Mouse (Mus musculus) liver, embryonic 14.5 days (tissue): Measurements from ENCODE around the gene St3gal6. TPM values are rescaled to one million over a fixed set of nuclear protein-coding genes. Genes with fewer than 3 reads are reported as not detected.
A peak's percentile ranks its signal among the peaks of the same experiment; 100 is the strongest.

Source experiments
- ATAC-seq: fragments of 200-750 bp; cut with Nextera tagmentation; 2 replicates; pipeline ENCODE4 v1.8.0; 2017; ENCODE audit warnings: moderate number of reproducible peaks, mild to moderate bottlenecking, moderate library complexity; ENCODE audit not compliant: insufficient read depth
- DNase-seq, 3 experiments: peaks; one replicate each; pipeline ENCODE4 v3.0.0-alpha.2; 2012 to 2013; ENCODE audit warnings: low read depth in 3 of 3, low spot score in 3 of 3
- H3K27ac ChIP-seq: fragments of 300-500 bp; sonication (generic); 2 replicates; pipeline ENCODE4 v1.5.1; 2014; ENCODE audit warnings: moderate library complexity, mild to moderate bottlenecking, control low read depth, inconsistent platforms
- H3K27me3 ChIP-seq: fragments of 300-500 bp; sonication (generic); 2 replicates; pipeline ENCODE4 v1.6.1; 2014; ENCODE audit warnings: mild to moderate bottlenecking, low read length, moderate library complexity; ENCODE audit not compliant: control insufficient read depth, insufficient read depth
- H3K36me3 ChIP-seq: fragments of 300-500 bp; sonication (generic); replicated peaks from 2 replicates; pipeline ENCODE4 v1.6.1; 2014; ENCODE audit warnings: low read depth; ENCODE audit not compliant: control insufficient read depth, insufficient read depth
- H3K4me1 ChIP-seq, 2 experiments: fragments of 200-500 bp in 1 of 2; fragments of 300-500 bp in 1 of 2; sonication (generic) in 1 of 2; replicated peaks; 2 replicates each; pipeline ENCODE4 v1.6.1; 2012 to 2014; ENCODE audit warnings: antibody characterized with exemption in 1 of 2, inconsistent platforms in 1 of 2, low read length in 1 of 2; ENCODE audit not compliant: control insufficient read depth in 2 of 2, insufficient read depth in 2 of 2
- H3K4me2 ChIP-seq: fragments of 300-500 bp; sonication (generic); 2 replicates; pipeline ENCODE4 v1.6.1; 2014; ENCODE audit warnings: low read depth, mild to moderate bottlenecking, control low read depth, moderate library complexity
- H3K4me3 ChIP-seq, 2 experiments: fragments of 200-500 bp in 1 of 2; fragments of 300-500 bp in 1 of 2; sonication (generic) in 1 of 2; 2 replicates each; pipeline ENCODE4 v1.5.1; 2012 to 2014; ENCODE audit warnings: low read depth in 2 of 2, low read length in 2 of 2, mild to moderate bottlenecking in 2 of 2, control low read depth in 1 of 2, inconsistent platforms in 1 of 2, moderate library complexity in 1 of 2; ENCODE audit not compliant: insufficient read depth in 1 of 2
- H3K9ac ChIP-seq: fragments of 300-500 bp; sonication (generic); replicated peaks from 2 replicates; pipeline ENCODE4 v1.6.1; 2014; ENCODE audit warnings: mild to moderate bottlenecking, control low read depth, moderate library complexity
- H3K9me3 ChIP-seq: fragments of 300-500 bp; sonication (generic); 2 replicates; pipeline ENCODE4 v1.6.1; 2016; ENCODE audit warnings: low read length, mixed read lengths; ENCODE audit not compliant: control insufficient read depth
- CTCF ChIP-seq: IDR thresholded peaks from 2 replicates; pipeline ENCODE4 v1.5.1; 2016; ENCODE audit warnings: antibody characterized with exemption, low read depth, control low read depth
- EP300 ChIP-seq: IDR thresholded peaks from 2 replicates; pipeline ENCODE4 v1.6.1; 2016; ENCODE audit warnings: antibody characterized with exemption, low read depth
- WGBS: fragments of 180-500 bp; shearing (Covaris S2); extraction: QIAGEN DNeasy Blood & Tissue Kit; methylation state at CpG from one replicate; pipeline ENCODE4 v1.1.7; 2014; ENCODE audit not compliant: insufficient replicate concordance; 5-methylcytosine and 5-hydroxymethylcytosine counted together
- polyA plus RNA-seq, 2 experiments: library from polyadenylated mRNA; depleted of rRNA in 1 of 2; stranded (reverse) in 1 of 2; unstranded in 1 of 2; fragments of >200 nt; fragmentation: Nextera tagmentation in 1 of 2; extraction: Ambion mirVana in 1 of 2; gene quantifications; 2 replicates each; pipeline versions ENCODE4 v1.2.1 to v1.2.3; 2012 to 2014

The St3gal6 gene
- polyA plus RNA-seq, 2 experiments: 10.4 to 25.6 TPM

DNA sequence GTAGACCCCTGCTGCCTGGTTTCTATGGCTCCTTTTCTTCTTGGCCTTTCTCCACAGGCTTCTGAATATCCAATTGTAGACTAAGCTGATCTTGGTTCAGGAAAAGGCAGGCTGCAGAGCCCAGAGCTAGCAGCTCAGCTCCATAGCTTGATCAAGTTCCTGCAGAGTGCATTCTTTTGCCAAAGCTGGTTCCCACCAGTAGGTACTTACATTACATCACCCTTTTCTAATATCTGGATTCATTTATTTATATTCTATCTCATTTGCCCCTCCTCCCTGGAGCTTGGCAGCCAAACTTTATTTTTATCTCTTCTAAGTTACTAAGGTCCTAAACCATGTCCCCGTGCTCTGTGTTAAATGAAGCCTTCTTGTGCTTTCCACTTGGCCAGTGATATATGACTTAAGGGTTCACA lies 24.9 kb downstream of the St3gal6 start:
- peaks cover 51 to 63% of the 10 kb centered on the region in 2 experiments for H3K4me1 ChIP-seq

DNA sequence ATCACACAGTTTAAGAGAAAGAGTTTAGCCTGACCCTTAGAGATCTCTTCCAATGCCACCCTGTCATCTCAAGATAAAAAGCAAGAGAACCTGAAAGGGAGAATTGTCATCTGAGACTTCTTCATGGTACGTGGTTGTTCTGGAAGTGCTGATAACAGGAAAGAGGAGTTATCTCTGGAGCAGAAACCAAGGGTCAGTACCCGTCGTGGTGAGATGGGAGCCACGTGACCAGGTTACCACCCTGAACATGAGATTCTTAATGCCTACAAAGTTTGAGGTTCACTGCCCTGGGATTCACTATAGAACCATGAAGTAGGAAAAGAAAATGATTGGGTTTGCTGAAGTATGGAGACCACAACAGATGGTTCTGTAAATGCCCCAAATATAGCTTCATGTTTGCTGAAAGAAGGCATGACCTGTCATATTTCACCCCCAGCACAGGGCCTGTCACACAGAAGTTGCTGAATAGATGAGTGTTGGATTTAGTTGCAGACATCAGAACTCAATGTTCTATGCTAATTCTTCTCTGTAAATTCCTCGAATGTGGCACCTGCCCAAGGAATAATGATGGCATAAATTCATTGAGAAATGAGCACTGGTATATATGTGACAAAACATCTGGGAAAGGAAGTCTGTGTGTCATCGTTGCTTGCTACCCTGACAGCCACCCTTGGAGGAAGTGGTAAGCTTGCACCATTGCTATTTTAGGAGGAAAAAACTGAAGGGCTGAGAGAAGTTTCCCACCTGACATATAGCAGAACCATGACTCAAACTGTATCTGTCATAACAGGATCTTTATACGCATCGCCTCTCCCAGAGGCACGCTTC lies 25.9 kb downstream of the St3gal6 start:
- 13% methylated on average over 9 of the region's 9 CpGs for WGBS
- Histone ChIP-seq H3K27ac (peak overlapping the region; percentile 95), H3K9ac (peak overlapping the region; percentile 48), H3K4me3 (no peak overlapping the region), H3K4me2 (peak overlapping the region; percentile 56), H3K4me1 (peaks cover 48 to 61% of the 10 kb centered on the region in 2 experiments), H3K27me3 (no peaks in the 10 kb centered on the region), H3K36me3 (peaks cover 7% of the 10 kb centered on the region), H3K9me3 (no peaks in the 10 kb centered on the region)
- TF ChIP-seq EP300 (peak; percentile 99), CTCF (no peak)
- DNase-seq (peak; percentile 91 to 94 (median 92)), ATAC-seq (peak; percentile 95)

More for the DNA sequence above, 24.9 kb downstream of the St3gal6 start:
- H3K9me3 ChIP-seq: no peaks in the 10 kb centered on the region
- H3K9ac ChIP-seq: peak overlapping the region; percentile 48
- peaks cover 4% of the 10 kb centered on the region for H3K36me3 ChIP-seq
- no peak overlapping the region for H3K4me3 ChIP-seq
- peak overlapping the region; percentile 95 for H3K27ac ChIP-seq
- ATAC-seq (no peak), DNase-seq (no peak)
- WGBS: 17% methylated on average over 1 of the region's 1 CpGs
- H3K4me2 ChIP-seq: peak overlapping the region; percentile 5; the same call in 1 of the 2 replicates
- TF ChIP-seq EP300: no peak
- no peak for TF ChIP-seq CTCF
- H3K27me3 ChIP-seq: no peaks in the 10 kb centered on the region

DNA sequence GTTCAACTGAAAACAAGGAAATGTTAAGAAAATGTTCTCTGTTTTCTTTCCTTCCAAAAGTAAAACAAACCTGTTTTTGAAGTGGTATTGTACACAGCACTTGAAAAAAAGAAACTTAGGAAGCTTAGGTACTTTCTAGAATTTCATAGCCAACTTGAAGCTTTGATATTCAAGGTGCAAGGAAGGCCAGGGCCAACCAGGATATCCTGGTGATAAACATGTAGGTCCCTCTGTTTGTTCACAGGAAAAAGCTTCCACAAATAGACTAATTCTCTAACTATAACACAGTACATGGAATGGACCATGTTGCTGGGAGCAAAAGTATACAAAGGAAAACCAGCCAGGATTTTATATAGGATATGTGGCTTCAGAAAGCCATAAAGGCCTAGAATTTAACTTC lies 27.3 kb downstream of the St3gal6 start:
- Histone ChIP-seq H3K4me2 (peak overlapping the region; percentile 56), H3K27me3 (no peaks in the 10 kb centered on the region), H3K9me3 (no peaks in the 10 kb centered on the region), H3K27ac (peak overlapping the region; percentile 95), H3K9ac (peak overlapping the region; percentile 41), H3K36me3 (peaks cover 17% of the 10 kb centered on the region), H3K4me3 (no peak overlapping the region), H3K4me1 (peaks cover 45 to 48% of the 10 kb centered on the region in 2 experiments)
- DNase-seq: no peak
- ATAC-seq: no peak
- TF ChIP-seq CTCF (no peak), EP300 (no peak)

DNA sequence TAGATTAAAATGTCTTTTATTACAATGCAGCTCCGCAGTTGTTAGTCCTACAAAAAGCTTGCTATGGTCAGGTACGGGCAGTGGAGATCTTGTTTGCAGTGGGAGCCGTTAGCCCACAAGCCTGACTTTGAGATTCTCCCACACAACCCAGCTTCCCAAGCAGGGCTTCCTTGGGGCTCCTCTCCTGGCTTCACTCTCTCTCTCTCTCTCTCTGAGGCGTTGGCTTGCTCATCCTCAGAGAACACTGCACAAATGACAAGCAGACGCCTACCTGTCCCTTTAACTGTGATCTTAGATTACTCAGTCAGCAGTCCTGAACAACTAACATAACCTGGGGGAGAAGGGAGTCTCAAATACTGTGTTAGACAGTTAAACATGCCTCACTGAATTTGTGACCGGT lies 36.2 kb downstream of the St3gal6 start:
- 72% methylated on average over 6 of the region's 6 CpGs for WGBS
- Histone ChIP-seq H3K36me3 (peaks cover 36% of the 10 kb centered on the region), H3K4me1 (no peaks in the 10 kb centered on the region), H3K27me3 (no peaks in the 10 kb centered on the region), H3K9ac (no peak overlapping the region), H3K27ac (no peak overlapping the region), H3K9me3 (no peaks in the 10 kb centered on the region), H3K4me3 (no peak overlapping the region), H3K4me2 (no peak overlapping the region)
- DNase-seq: no peak
- TF ChIP-seq EP300 (no peak), CTCF (no peak)
- ATAC-seq: no peak

DNA sequence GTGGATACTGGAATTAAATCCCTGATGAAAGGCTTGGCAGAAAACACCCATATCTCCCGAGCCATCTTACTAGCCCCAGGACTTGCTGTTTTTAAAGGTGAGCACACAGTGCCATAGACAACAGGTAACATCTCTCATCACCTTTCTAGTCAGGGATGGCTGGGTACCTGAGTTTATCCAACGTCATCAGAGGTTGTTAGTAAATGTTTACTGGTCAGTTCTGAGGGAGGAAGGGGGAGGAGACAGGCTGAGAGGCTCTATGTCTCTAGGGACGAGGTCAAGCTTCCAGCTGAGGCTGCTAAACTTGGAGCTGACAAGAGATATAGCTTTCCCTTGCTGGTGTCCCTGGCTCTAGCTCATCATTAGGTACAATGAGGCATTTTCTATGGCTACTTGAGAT lies 41.7 kb downstream of the St3gal6 start:
- H3K9me3 ChIP-seq: no peaks in the 10 kb centered on the region
- 38% methylated on average over 3 of the region's 3 CpGs for WGBS
- H3K27me3 ChIP-seq: no peaks in the 10 kb centered on the region
- no peak overlapping the region for H3K27ac ChIP-seq
- peaks cover 36% of the 10 kb centered on the region for H3K36me3 ChIP-seq
- H3K4me2 ChIP-seq: no peak overlapping the region
- ATAC-seq (no peak), DNase-seq (no peak)
- H3K4me1 ChIP-seq: peaks cover 0 to 2% of the 10 kb centered on the region in 2 experiments; a peak in 1 of 4 replicates
- no peak for TF ChIP-seq CTCF
- TF ChIP-seq EP300: no peak
- H3K4me3 ChIP-seq: no peak overlapping the region
- H3K9ac ChIP-seq: no peak overlapping the region
